Mouse (Mus musculus) CH12.LX (cell line): ENCODE data around the gene Ntm. TPM values are rescaled to one million over a fixed set of nuclear protein-coding genes. Genes with fewer than 3 reads are reported as not detected.

Experiments used
- DNase-seq: peaks from one replicate; pipeline ENCODE4 v3.0.0-alpha.2; 2013; ENCODE audit errors: extremely low read depth
- H3K27ac ChIP-seq: 2 replicates; pipeline ENCODE4 v1.5.1; 2012; ENCODE audit warnings: low read depth, mild to moderate bottlenecking, control low read depth, moderate library complexity; ENCODE audit not compliant: insufficient read depth
- H3K27me3 ChIP-seq: replicated peaks from 2 replicates; pipeline ENCODE3; 2012; ENCODE audit warnings: inconsistent platforms
- H3K36me3 ChIP-seq, 2 experiments: replicated peaks in 1 of 2; 2 replicates each; pipeline versions ENCODE3 to v1.6.1; 2012; ENCODE audit warnings: inconsistent platforms in 1 of 2, low read length in 1 of 2, mild to moderate bottlenecking in 1 of 2, mixed read lengths in 1 of 2, moderate library complexity in 1 of 2; ENCODE audit not compliant: control insufficient read depth in 1 of 2, insufficient read depth in 1 of 2
- H3K4me1 ChIP-seq, 2 experiments: 2 replicates each; pipeline ENCODE4 v1.6.1; 2012; ENCODE audit warnings: inconsistent platforms in 1 of 2, moderate library complexity in 1 of 2; ENCODE audit not compliant: insufficient read depth in 2 of 2, control insufficient read depth in 1 of 2
- H3K4me2 ChIP-seq: 2 replicates; pipeline ENCODE4 v1.6.1; 2012; ENCODE audit warnings: low read depth, mild to moderate bottlenecking, control low read depth; ENCODE audit not compliant: poor library complexity, insufficient read depth, severe bottlenecking
- H3K4me3 ChIP-seq, 3 experiments: fragments of 150-350 bp in 1 of 3; sonication (generic) in 1 of 3; replicated peaks in 1 of 3; 2 replicates each; pipeline versions ENCODE3 to v1.5.1; 2011 to 2012; ENCODE audit warnings: low read depth in 2 of 3, low read length in 2 of 3, mild to moderate bottlenecking in 2 of 3, moderate library complexity in 2 of 3, control low read depth in 1 of 3, improper control_type of control experiment in 1 of 3, inconsistent platforms in 1 of 3, mixed read lengths in 1 of 3; ENCODE audit not compliant: poor library complexity in 1 of 3
- H3K79me2 ChIP-seq: replicated peaks from 2 replicates; pipeline ENCODE4 v1.6.1; 2012; ENCODE audit warnings: mild to moderate bottlenecking, moderate library complexity; ENCODE audit not compliant: control insufficient read depth, poor library complexity, insufficient read depth, severe bottlenecking; ENCODE audit errors: extremely low read depth
- H3K9ac ChIP-seq: 2 replicates; pipeline ENCODE4 v1.6.1; 2012; ENCODE audit warnings: low read depth, mild to moderate bottlenecking, control low read depth, moderate library complexity; ENCODE audit not compliant: insufficient read depth
- H3K9me3 ChIP-seq: replicated peaks from 2 replicates; pipeline ENCODE3; 2012; ENCODE audit warnings: low read length, inconsistent platforms, mixed read lengths
- BHLHE40 ChIP-seq: IDR thresholded peaks from 2 replicates; pipeline ENCODE4 v1.6.1; 2011; ENCODE audit warnings: mild to moderate bottlenecking, low read depth, low read length, improper control_type of control experiment
- CHD1 ChIP-seq: IDR thresholded peaks from 2 replicates; pipeline ENCODE4 v1.6.1; 2012; ENCODE audit warnings: low read depth, low read length, improper control_type of control experiment, inconsistent platforms
- CHD2 ChIP-seq: IDR thresholded peaks from 2 replicates; pipeline ENCODE4 v1.6.1; 2011; ENCODE audit warnings: low read length, improper control_type of control experiment
- E2F4 ChIP-seq: IDR thresholded peaks from 2 replicates; pipeline ENCODE4 v1.6.1; 2011; ENCODE audit warnings: low read depth, low read length, improper control_type of control experiment; ENCODE audit not compliant: insufficient replicate concordance
- ELF1 ChIP-seq: IDR thresholded peaks from 2 replicates; pipeline ENCODE4 v1.6.1; 2014; ENCODE audit warnings: low read depth, mild to moderate bottlenecking, inconsistent platforms, low read length, improper control_type of control experiment
- HCFC1 ChIP-seq: IDR thresholded peaks from 2 replicates; pipeline ENCODE4 v1.6.1; 2012; ENCODE audit warnings: low read depth, mild to moderate bottlenecking, inconsistent platforms, low read length, improper control_type of control experiment
- JUND ChIP-seq: conservative IDR thresholded peaks from 2 replicates; pipeline ENCODE4 v1.6.1; 2011; ENCODE audit warnings: low read depth, low read length, improper control_type of control experiment
- KAT2A ChIP-seq: IDR thresholded peaks from 2 replicates; pipeline ENCODE4 v1.6.1; 2012; ENCODE audit warnings: low read length, improper control_type of control experiment, inconsistent platforms; ENCODE audit not compliant: insufficient replicate concordance
- MAX ChIP-seq: IDR thresholded peaks from 2 replicates; pipeline ENCODE4 v1.6.1; 2011; ENCODE audit warnings: low read length, improper control_type of control experiment
- MEF2A ChIP-seq: IDR thresholded peaks from 2 replicates; pipeline ENCODE4 v1.6.1; 2014; ENCODE audit warnings: low read depth, mild to moderate bottlenecking, inconsistent platforms, low read length, improper control_type of control experiment, borderline replicate concordance
- NELFE ChIP-seq: IDR thresholded peaks from 2 replicates; pipeline ENCODE4 v1.6.1; 2011; ENCODE audit warnings: low read depth, low read length, improper control_type of control experiment
- PAX5 ChIP-seq: IDR thresholded peaks from 2 replicates; pipeline ENCODE4 v1.6.1; 2012; ENCODE audit warnings: low read length, inconsistent platforms, mixed read lengths
- RAD21 ChIP-seq: IDR thresholded peaks from 2 replicates; pipeline ENCODE4 v1.6.1; 2011; ENCODE audit warnings: low read depth, mild to moderate bottlenecking, low read length, improper control_type of control experiment, moderate library complexity
- RCOR1 ChIP-seq: conservative IDR thresholded peaks from 2 replicates; pipeline ENCODE4 v1.6.1; 2012; ENCODE audit warnings: low read depth, mild to moderate bottlenecking, inconsistent platforms, low read length, improper control_type of control experiment
- TBP ChIP-seq: conservative IDR thresholded peaks from 2 replicates; pipeline ENCODE4 v1.6.1; 2011; ENCODE audit warnings: low read depth, low read length, improper control_type of control experiment
- USF1 ChIP-seq: IDR thresholded peaks from 2 replicates; pipeline ENCODE4 v1.6.1; 2014; ENCODE audit warnings: low read depth, mild to moderate bottlenecking, inconsistent platforms, low read length, improper control_type of control experiment
- USF2 ChIP-seq: conservative IDR thresholded peaks from 2 replicates; pipeline ENCODE4 v1.6.1; 2011; ENCODE audit warnings: low read depth, low read length, improper control_type of control experiment
- ZC3H11A ChIP-seq: IDR thresholded peaks from 2 replicates; pipeline ENCODE4 v1.6.1; 2012; ENCODE audit warnings: low read depth, mild to moderate bottlenecking, inconsistent platforms, low read length, improper control_type of control experiment
- ZKSCAN1 ChIP-seq: IDR thresholded peaks from 2 replicates; pipeline ENCODE4 v1.6.1; 2012; ENCODE audit warnings: low read depth, inconsistent platforms, low read length, improper control_type of control experiment, borderline replicate concordance
- ZMIZ1 ChIP-seq: IDR thresholded peaks from 2 replicates; pipeline ENCODE4 v1.6.1; 2012; ENCODE audit warnings: low read depth, mild to moderate bottlenecking, inconsistent platforms, low read length, improper control_type of control experiment
- dilution Hi-C: fragments of 300-500 bp; cut with MboI; formaldehyde crosslinking; loops from 2 replicates; pipeline ENCODE4 v1.14.3; 2020; ENCODE audit warnings: low sequenced_read_pairs; ENCODE audit not compliant: extremely low pct_unique_long_range_greater_than_20kb, extremely low pct_ligation_motif_present
- in situ Hi-C: fragments of 300-500 bp; cut with MboI; formaldehyde crosslinking; loops from 3 replicates; pipeline ENCODE4 v1.14.3; 2019; ENCODE audit warnings: low sequenced_read_pairs, low pct_ligation_motif_present, low pct_unique_long_range_greater_than_20kb, mixed read lengths
- polyA plus RNA-seq: library from polyadenylated mRNA; unstranded; fragments of >175 nt; gene quantifications from 2 replicates; pipeline ENCODE4 v1.2.1, GENCODE M21; 2012; ENCODE audit warnings: low read depth; ENCODE audit not compliant: insufficient read length
- total RNA-seq, 2 experiments: library from RNA; depleted of rRNA; stranded (reverse); fragments of 300-350 nt in 1 of 2; fragments of >200 nt in 1 of 2; gene quantifications; 2 replicates each; pipeline ENCODE4 v1.2.3; 2012 to 2014

Ntm gene
- total and polyA plus RNA-seq, 3 experiments = not detected

DNA sequence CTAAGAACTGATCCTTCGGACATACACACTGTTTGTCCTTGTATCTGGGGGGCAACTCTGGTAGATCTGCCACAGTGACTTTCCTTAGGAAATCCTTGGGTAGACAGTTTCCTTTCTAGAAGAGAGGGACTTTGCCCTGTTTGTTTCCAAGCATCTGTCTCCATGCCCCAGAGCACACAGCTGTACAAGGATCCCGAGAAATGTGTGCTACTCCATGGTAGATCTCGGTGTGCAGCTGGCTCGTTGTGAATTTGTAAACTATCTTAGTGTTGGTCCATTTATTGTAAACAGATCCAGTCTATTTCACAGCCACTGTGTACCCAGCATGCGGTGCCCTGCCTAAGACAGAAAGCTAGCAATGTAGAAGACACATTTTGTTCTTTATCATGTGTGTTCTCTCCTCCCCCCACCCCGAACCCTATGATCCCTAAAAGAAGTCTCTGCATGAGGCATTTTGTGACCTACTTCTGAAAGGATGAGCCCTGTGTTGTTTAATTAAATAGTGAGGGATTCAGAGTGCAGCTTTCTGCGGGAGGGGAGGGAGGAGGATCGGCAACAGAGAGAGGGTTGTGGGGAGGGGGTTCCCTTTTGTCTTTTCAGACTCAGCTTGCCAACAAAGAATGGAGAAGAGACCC lies 200.9 kb downstream of the Ntm start:
- DNase-seq = no peak
- peaks cover 80% of the 10 kb centered on the region for H3K9me3 ChIP-seq
- in situ Hi-C loops = no loop called here
- no peak overlapping the region for H3K9ac ChIP-seq
- H3K4me2 ChIP-seq = no peak overlapping the region
- no peak overlapping the region for H3K4me3 ChIP-seq
- no peaks in the 10 kb centered on the region for H3K27me3 ChIP-seq
- no peaks in the 10 kb centered on the region for H3K4me1 ChIP-seq
- dilution Hi-C loops = no loop called here
- no peak for TF ChIP-seq MAX
- no peak for TF ChIP-seq ZMIZ1
- TF ChIP-seq TBP = no peak
- H3K79me2 ChIP-seq = no peaks in the 10 kb centered on the region
- H3K36me3 ChIP-seq = no peaks in the 10 kb centered on the region
- H3K27ac ChIP-seq = no peak overlapping the region

DNA sequence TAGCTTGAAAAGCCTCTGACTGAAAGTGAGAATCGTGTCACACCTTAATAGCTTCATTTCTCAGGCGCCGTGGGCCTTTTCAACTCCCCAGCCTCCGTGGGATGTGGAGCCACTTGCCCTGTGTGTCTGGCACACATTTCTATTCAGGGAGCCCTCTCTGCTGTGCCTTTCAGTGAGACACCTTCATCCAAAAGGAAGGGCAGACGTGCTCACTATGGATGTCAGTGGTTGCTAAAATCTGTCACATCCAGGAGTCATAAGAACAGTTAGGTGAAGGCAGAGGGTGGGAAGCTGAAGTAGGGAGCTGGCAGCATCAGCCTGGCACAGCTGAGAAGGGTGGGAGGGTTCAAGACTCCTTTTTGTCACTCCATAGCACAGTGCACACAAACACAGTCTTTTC lies 201.4 kb downstream of the Ntm start:
- H3K9ac ChIP-seq = no peak overlapping the region
- DNase-seq = no peak
- peaks cover 82% of the 10 kb centered on the region for H3K9me3 ChIP-seq
- TF ChIP-seq BHLHE40 = no peak
- no peak for TF ChIP-seq KAT2A
- TF ChIP-seq E2F4 = no peak
- TF ChIP-seq CHD1 = no peak
- no peak for TF ChIP-seq CHD2
- no peak for TF ChIP-seq ZMIZ1
- TF ChIP-seq ZKSCAN1 = no peak
- no peak for TF ChIP-seq USF2
- no peak for TF ChIP-seq HCFC1
- TF ChIP-seq NELFE = no peak
- no peak for TF ChIP-seq ZC3H11A
- TF ChIP-seq ELF1 = no peak
- TF ChIP-seq MAX = no peak
- TF ChIP-seq RAD21 = no peak
- TF ChIP-seq MEF2A = no peak
- TF ChIP-seq USF1 = no peak
- no peak for TF ChIP-seq RCOR1
- no peak for TF ChIP-seq JUND
- TF ChIP-seq PAX5 = no peak
- dilution Hi-C loops = no loop called here
- H3K27me3 ChIP-seq = no peaks in the 10 kb centered on the region
- no peak overlapping the region for H3K4me3 ChIP-seq
- no peaks in the 10 kb centered on the region for H3K4me1 ChIP-seq
- in situ Hi-C loops = no loop called here
- no peaks in the 10 kb centered on the region for H3K79me2 ChIP-seq
- no peaks in the 10 kb centered on the region for H3K36me3 ChIP-seq
- no peak overlapping the region for H3K27ac ChIP-seq
- H3K4me2 ChIP-seq = no peak overlapping the region
